Mouse (Mus musculus): ENCODE results near the gene 1700013G24Rik.

DNA sequence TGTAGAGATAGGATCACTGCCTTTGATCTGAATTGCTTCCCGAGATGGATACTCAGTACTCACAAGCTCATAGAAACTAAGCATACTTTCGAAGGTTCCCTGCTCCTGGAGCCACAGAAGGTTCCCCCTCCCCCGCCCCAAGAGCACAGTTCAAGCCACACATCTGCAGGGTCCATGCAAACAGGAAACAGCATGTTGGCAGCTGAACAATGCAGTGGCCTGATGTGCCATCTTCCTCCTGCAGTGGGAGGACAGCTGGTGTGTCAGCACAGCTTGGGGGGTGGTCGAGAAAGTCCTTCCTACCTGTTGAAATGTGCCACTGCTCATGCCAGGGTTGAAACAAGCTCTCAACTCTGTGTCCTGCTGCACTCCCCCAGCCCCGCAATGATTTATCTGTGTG lies 5.8 kb downstream of the 1700013G24Rik start:
- TF ChIP-seq GATA1 (IDR thresholded peaks at IDR 0.05; ENCODE audit: low read length), result no peak
- TF ChIP-seq TAL1 (IDR thresholded peaks at IDR 0.05; ENCODE audit: low read length), result no peak

All from erythroblast, embryonic 14.5 days (primary cell).